Mouse (Mus musculus) spleen, adult 2 months (tissue): ENCODE measurements around the gene Gm12185.

Experiments
- CTCF ChIP-seq: fragments of 200-500 bp; IDR thresholded peaks from 2 replicates; pipeline ENCODE4 v1.5.1; 2011; ENCODE audit warnings: mild to moderate bottlenecking, inconsistent platforms; ENCODE audit not compliant: insufficient read depth, insufficient read length, insufficient replicate concordance; ENCODE audit errors: extremely low read depth
- POLR2A ChIP-seq: fragments of 200-500 bp; IDR thresholded peaks from 2 replicates; pipeline ENCODE4 v1.6.1; 2011; ENCODE audit warnings: low read depth, low read length, inconsistent platforms

GRCm38 (mm10) chr11:48863808-48864207 is 128.2 kb downstream of the Gm12185 start:
- TF ChIP-seq CTCF (no peak), POLR2A (no peak)
